Mouse (Mus musculus): ENCODE measurements around the gene Azi2.

The Azi2 gene

GRCm38 (mm10) chr9:118040218-118041021 is at the start of gene Azi2:
Gene Azi2 (plus strand): TSS chr9:118040499.
- DNase-seq (ENCODE audit: low spot score) = peak; percentile 95

- DNase-seq (ENCODE audit: low spot score) = no peak
These were observed 43.7 kb upstream of the Azi2 start for GRCm38 (mm10) chr9:117996631-117997030.

DNA sequence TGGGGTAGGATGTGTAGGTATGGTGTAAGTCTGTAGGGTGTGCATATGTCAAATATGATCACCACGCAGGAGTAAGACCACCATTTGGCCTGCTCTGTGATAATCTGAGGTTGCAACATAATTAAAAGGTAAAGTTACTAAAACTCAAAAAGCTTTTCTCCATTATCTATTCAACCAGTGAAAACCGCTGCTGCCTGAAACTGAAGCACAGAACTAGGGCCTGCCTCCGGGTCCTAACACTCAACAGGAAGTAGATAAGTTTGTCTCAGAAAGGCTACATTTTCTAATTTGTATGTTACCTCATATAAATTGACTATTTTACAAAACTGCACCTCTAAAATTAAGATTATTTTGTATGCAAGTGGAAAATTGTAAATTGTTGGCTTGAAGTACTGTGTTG is 38.8 kb upstream of the Azi2 start:
- DNase-seq (ENCODE audit: low spot score) = no peak

DNA sequence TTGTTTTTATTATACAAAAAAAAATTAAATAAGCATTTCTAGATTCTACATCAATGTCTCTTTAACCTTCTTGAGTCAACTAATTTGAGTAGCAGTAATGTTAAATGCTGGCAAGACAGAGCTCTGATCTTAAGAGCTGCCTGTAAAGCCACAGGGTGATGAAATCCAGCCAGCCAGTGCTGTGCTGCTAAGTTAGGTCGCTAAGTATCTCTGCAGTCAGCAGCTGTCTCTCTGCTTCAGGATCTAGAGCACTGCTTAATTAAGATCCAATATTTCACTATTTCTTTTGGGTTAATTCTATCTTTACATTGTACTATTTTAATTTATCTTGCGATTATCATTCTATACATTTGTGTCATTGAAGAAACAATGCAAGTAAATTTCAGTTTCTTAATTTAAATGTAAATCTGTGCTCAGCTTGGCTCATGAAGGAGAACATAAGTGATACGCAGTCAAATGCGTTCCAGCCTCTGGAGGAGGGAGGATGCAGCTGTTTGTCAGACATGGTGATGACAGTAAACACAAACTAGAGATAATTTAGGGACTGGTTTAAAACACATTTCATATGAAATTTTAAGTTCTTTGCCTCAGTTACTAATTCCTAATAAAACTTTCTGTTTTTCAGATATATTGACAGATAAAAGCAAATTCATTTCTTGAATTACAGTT is 36.9 kb upstream of the Azi2 start:
- no peak for DNase-seq (ENCODE audit: low spot score)

GRCm38 (mm10) chr9:118003937-118004336 is 36.4 kb upstream of the Azi2 start:
- DNase-seq (ENCODE audit: low spot score) = no peak

- no peak for DNase-seq (ENCODE audit: low spot score)
These were observed 27.4 kb upstream of the Azi2 start for GRCm38 (mm10) chr9:118012928-118013327.

- DNase-seq (ENCODE audit: low spot score) = no peak
These were observed 15.3 kb upstream of the Azi2 start for GRCm38 (mm10) chr9:118024966-118025365.

- DNase-seq (ENCODE audit: low spot score) = no peak
These were observed 10.8 kb upstream of the Azi2 start for GRCm38 (mm10) chr9:118029490-118029889.

- DNase-seq (ENCODE audit: low spot score) = no peak
These were observed 10.0 kb upstream of the Azi2 start for GRCm38 (mm10) chr9:118030252-118030651.

GRCm38 (mm10) chr9:118031694-118032093 is 8.6 kb upstream of the Azi2 start:
- no peak for DNase-seq (ENCODE audit: low spot score)

GRCm38 (mm10) chr9:118034990-118035389 is 5.3 kb upstream of the Azi2 start:
- no peak for DNase-seq (ENCODE audit: low spot score)

DNA sequence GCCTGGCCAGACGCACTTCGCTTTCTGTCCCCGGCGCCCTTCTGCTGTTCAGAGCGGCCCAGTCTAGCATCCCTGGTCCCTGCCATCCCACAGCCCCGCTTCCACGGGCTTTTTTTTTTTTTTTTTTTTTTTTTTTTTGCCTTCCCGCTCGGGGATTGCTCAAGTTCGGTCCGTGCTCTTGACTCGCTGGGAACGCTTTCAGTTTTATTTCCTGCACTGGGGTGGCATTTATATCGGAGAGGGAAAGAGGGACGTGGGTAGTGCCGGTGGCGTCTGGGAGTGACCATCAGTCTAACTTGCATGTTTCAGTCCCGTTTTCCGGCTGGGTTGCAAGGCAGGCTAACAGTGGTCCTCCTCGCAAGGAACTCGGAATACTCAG is 712 bp downstream of the Azi2 start:
- peak; percentile 10 for DNase-seq (ENCODE audit: low spot score)

DNA sequence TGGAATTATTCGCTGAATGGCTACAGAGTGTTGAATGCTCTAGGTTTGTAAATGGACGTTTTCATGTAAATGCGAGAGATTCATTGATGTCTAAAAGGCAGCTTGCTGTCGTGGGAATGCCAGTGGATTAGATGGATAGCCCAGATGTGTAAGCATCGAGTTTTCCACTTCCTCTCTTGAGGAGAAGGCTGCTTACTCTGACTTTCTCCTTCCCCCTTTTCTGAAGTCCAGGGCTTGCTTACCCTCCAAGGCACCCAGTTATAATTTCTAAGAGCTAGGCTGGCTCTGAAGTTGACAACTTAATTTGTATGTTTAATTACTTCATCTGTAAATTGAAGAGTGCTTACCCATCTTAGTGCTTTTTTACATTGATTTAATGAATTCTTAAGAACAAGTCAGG is 1.3 kb downstream of the Azi2 start:
- DNase-seq (ENCODE audit: low spot score) = no peak

DNA sequence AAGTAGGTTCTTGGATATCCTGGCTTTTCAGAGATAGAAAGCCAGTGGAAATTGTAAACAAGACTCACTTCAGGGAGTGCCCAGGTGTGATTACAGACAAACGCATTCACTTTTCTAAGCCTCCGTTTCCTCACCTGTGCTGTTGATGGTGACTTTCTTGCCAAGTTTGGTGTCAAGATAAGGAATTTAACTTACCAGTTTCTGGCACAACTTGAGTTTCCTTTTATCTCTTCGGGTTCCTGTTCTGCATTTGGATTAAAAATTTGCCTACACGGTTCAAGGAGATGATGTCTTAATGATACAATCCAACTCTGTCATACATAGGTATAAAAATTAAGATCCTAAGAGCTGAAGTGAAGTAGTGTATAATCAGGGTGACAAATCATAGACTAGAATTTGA is 2.4 kb downstream of the Azi2 start:
- no peak for DNase-seq (ENCODE audit: low spot score)

GRCm38 (mm10) chr9:118043581-118043980 is 3.3 kb downstream of the Azi2 start:
- no peak for DNase-seq (ENCODE audit: low spot score)

DNA sequence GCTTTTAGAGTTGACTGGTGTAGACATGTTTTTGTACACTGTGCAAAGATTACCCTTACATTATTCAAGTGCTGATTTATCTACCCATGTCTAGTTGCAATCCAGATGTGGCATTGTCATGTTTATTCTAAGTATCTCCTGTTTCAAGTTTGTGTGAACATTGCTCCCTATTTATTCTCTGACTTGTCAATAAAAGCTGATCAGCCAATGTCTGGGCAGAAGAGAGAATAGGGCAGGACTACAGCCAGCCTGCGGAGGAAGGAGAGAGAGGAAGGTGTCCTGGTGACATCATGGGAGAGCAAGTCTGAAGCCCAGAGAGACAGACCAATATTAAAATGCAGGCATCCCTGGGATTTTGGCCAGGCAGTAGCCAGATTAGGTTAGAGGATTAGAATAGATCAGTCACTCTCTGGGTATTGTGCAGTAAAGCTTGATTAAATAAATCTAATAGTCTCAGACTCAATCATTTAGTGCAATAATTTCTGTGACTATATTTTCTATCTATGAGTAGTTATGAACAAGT is 4.8 kb downstream of the Azi2 start:
- DNase-seq (ENCODE audit: low spot score) = no peak

GRCm38 (mm10) chr9:118053286-118053685 is 13.0 kb downstream of the Azi2 start:
- no peak for DNase-seq (ENCODE audit: low spot score)

DNA sequence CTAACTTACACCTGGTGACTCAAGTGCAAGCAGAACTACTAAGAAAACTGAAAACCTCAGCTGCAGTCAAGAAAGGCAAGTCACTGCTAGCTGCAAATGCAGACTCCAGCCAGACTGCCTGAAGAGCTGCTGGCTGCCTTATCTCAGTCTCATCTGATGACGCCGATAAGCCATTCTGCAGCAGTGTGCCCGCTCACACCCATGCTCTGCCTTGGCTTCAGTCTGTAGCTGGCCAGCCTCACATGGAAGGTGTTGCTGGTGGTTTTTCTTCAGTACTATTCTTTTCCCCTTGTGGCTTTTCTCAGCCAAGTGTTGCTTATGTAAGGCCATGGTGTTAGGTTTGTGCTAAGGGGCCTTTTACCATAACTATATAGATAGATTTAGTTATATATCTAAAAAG is 18.8 kb downstream of the Azi2 start:
- DNase-seq (ENCODE audit: low spot score) = no peak

DNA sequence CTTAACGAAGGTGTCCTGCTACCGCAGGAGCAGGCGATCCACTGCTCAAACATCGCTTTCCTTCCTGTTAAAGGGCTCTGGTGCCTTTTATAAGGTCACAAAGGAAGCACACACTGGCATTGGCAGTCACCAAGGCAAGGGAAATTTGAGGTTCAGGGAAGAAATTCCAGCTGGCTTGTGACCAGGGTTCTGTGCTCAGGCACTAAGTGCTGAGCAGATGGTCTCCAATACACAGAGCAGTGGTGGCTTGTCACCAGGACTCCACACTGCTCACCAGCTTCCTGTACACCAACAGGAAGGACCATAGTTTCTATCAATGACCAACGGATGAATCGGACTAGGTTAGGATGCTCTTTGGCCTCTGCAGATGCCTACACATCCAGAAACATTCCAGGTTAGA is 30.1 kb downstream of the Azi2 start:
- no peak for DNase-seq (ENCODE audit: low spot score)

- DNase-seq (ENCODE audit: low spot score) = no peak
These were observed 31.0 kb downstream of the Azi2 start for GRCm38 (mm10) chr9:118071337-118071736.

DNA sequence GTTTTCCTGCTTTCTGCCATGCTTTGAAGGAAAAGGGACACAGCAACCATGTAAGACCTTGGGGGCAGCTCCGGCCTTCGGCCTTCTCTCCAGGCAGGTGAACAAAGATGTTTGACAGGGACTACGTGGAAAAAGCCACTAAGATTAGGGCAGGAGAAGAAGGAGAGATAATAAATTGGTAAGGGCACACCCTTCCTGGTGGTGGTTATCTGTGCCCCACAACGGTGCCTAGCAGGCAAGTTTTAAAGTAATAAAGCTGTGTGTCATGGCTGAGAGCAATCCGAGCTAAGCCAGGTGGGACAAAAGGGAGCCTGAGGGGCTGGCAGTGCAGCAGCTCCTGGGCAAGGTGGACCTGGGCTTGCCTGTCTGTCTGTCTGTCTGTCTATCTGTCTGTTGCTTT is 31.8 kb downstream of the Azi2 start:
- no peak for DNase-seq (ENCODE audit: low spot score)

DNA sequence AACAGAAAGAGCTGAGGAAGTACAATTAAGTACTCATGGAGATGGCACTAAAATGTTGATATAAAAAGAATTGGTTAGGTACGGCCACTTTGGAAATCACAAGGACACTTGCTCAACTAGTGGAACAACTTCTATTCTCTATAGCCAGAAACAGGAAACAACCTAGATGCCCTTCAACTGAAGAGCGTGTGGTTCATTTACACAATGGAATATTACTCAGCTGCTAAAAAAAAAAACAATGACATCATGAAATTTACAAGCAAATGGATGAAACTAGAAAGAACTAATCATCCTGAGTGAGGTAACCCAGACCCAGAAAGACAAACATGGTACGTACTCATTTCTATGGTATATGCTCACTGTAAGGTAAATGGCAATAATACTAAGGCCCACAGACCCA is 33.1 kb downstream of the Azi2 start:
- no peak for DNase-seq (ENCODE audit: low spot score)
